Mouse (Mus musculus): ENCODE measurements around the gene Chaf1a.
A peak's percentile ranks its signal among the peaks of the same experiment; 100 is the strongest.

Chaf1a gene

DNA sequence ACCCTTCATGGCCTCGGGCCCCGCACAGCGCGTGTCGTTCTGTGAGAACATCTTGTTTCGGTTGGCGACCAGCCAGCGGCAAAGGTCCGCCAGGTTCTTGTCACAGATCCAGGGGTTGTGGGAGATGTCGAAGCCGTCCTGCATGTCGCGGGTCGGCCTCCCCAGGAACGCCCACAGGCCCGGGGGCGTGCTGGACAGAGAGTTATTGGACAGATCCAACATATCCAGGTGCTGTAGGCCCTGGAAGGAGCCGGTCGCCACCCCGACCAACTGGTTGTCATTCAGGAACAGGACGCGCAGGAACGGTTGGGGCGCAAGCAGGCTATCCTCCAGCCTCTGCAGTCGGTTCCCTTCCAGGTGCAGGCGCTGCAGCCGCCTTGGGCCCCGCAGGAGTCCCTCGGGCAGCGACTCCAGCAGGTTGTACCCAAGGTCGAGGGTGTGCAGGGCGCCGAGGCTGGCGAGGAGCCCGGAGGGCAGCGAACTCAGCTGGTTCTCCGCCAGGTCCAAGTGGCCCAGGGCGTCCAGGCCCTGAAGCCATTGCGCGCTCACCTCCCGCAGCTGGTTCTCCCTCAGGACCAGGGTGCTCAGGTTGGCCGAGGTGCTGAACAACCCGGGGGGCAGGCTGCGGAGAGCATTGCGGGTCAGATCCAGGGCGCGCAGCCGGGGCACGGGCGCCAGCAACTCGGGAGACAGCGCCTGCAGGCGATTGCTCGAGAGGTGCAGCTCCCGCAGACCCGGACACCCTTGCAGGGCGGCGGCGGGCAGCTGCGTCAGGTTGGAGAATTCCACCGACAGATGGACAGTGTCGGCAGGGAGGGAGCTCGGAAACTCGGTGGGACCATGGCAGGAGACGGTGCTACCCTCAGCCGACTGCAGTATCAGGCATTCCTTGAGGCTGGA lies 80.0 kb downstream of the Chaf1a start:
- DNase-seq: peak; percentile 61 to 72

DNA sequence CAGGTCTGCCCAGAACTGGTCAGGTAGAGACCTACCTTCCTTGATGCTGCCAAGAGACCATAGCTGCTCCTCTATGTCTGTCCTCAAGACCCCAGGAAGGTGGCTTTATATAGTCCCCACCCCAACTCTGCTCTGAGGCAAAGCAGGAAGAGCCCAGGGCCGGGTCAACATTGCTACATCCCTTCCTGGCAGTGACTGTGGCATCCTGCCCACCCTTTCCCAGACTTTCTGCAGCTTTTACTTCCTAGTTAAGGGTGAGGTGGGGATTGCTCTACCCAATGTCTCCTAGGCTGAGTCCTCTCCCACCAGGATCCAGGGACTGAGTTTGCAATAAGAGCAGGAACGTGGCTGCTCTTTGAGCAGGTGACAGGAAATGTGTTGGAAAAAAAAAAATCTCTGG lies 81.6 kb downstream of the Chaf1a start, which contains the start of gene Lrg1:
Gene Lrg1 (minus strand): TSS at position 176 of the 400 bp plus-strand sequence.
- no peak for DNase-seq

Measured in cerebellum, adult 18-20 months (tissue).